Mouse (Mus musculus): ENCODE data around the gene Myo1f. TPM values are rescaled to one million over a fixed set of nuclear protein-coding genes. Genes with fewer than 3 reads are reported as not detected.

Gene Myo1f
- polyA plus RNA-seq, 1 experiment from 2014 or later: 3.7 TPM

GRCm38 (mm10) chr17:33637038-33637437 lies 81.5 kb downstream of the Myo1f start:
- Histone ChIP-seq H3K36me3 (peaks cover 62% of the 10 kb centered on the region), H3K9me3 (no peaks in the 10 kb centered on the region), H3K4me3 (no peak overlapping the region), H3K27ac (no peak overlapping the region), H3K27me3 (ENCODE audit: insufficient read depth, poor library complexity, severe bottlenecking) (no peaks in the 10 kb centered on the region), H3K4me1 (replicated peaks) (0 out of 2 replicates have a peak, but pooled peaks cover 2% of the 10 kb centered on the region)
- 88% methylated on average over 2 of the region's 2 CpGs for WGBS
- DNase-seq (ENCODE audit: low spot score): no peak

- peaks cover 64% of the 10 kb centered on the region for H3K36me3 ChIP-seq
- WGBS: 89% methylated on average over 4 of the region's 4 CpGs
Observed at GRCm38 (mm10) chr17:33637516-33638276, 82.2 kb downstream of the Myo1f start, which contains the start of gene Pram1. Gene Pram1 (plus strand): TSS chr17:33638056.

GRCm38 (mm10) chr17:33639743-33640142 lies 84.2 kb downstream of the Myo1f start:
- H3K9me3 ChIP-seq: no peaks in the 10 kb centered on the region
- no peaks in the 10 kb centered on the region for H3K27me3 ChIP-seq (ENCODE audit: insufficient read depth, poor library complexity, severe bottlenecking)
- peaks cover 73% of the 10 kb centered on the region for H3K36me3 ChIP-seq
- no peak overlapping the region for H3K4me3 ChIP-seq
- no peak for DNase-seq (ENCODE audit: low spot score)
- 72% methylated on average over 6 of the region's 6 CpGs for WGBS
- 0 out of 2 replicates have a peak, but pooled peaks cover 2% of the 10 kb centered on the region for H3K4me1 ChIP-seq (replicated peaks)
- no peak overlapping the region for H3K27ac ChIP-seq

More at GRCm38 (mm10) chr17:33637516-33638276, 82.2 kb downstream of the Myo1f start, which contains the start of gene Pram1:
- 0 out of 2 replicates have a peak, but pooled peaks cover 2% of the 10 kb centered on the region for H3K4me1 ChIP-seq (replicated peaks)
- H3K27ac ChIP-seq: no peak within 1 kb of the TSS
- H3K4me3 ChIP-seq: no peak within 1 kb of the TSS
- no peaks in the 10 kb centered on the region for H3K27me3 ChIP-seq (ENCODE audit: insufficient read depth, poor library complexity, severe bottlenecking)
- no peak for DNase-seq (ENCODE audit: low spot score)
- no peaks in the 10 kb centered on the region for H3K9me3 ChIP-seq

- Histone ChIP-seq H3K27ac (no peak overlapping the region), H3K9me3 (no peaks in the 10 kb centered on the region), H3K36me3 (peaks cover 93% of the 10 kb centered on the region), H3K4me1 (replicated peaks) (0 out of 2 replicates have a peak, but pooled peaks cover 2% of the 10 kb centered on the region), H3K27me3 (ENCODE audit: insufficient read depth, poor library complexity, severe bottlenecking) (no peaks in the 10 kb centered on the region), H3K4me3 (no peak overlapping the region)
- 96% methylated on average over 4 of the region's 4 CpGs for WGBS
- no peak for DNase-seq (ENCODE audit: low spot score)
Observed at GRCm38 (mm10) chr17:33644068-33644467, 88.6 kb downstream of the Myo1f start.

GRCm38 (mm10) chr17:33645073-33645472 lies 89.6 kb downstream of the Myo1f start:
- no peaks in the 10 kb centered on the region for H3K9me3 ChIP-seq
- H3K27ac ChIP-seq: no peak overlapping the region
- H3K4me1 ChIP-seq (replicated peaks): 0 out of 2 replicates have a peak, but pooled peaks cover 2% of the 10 kb centered on the region
- no peak for DNase-seq (ENCODE audit: low spot score)
- WGBS: 98% methylated on average over 8 of the region's 8 CpGs
- no peaks in the 10 kb centered on the region for H3K27me3 ChIP-seq (ENCODE audit: insufficient read depth, poor library complexity, severe bottlenecking)
- H3K36me3 ChIP-seq: peaks cover 99% of the 10 kb centered on the region
- H3K4me3 ChIP-seq: no peak overlapping the region

GRCm38 (mm10) chr17:33649781-33650475 lies 94.4 kb downstream of the Myo1f start:
- Histone ChIP-seq H3K36me3 (peaks cover 100% of the 10 kb centered on the region), H3K9me3 (no peaks in the 10 kb centered on the region), H3K4me3 (no peak overlapping the region), H3K4me1 (replicated peaks) (no peaks in the 10 kb centered on the region), H3K27me3 (ENCODE audit: insufficient read depth, poor library complexity, severe bottlenecking) (no peaks in the 10 kb centered on the region), H3K27ac (no peak overlapping the region)
- 99% methylated on average over 34 of the region's 34 CpGs for WGBS
- DNase-seq (ENCODE audit: low spot score): no peak

Other genes with a start within 250 kb of the Myo1f start
- 9.5 and 10.9 TPM in 2 replicates for gene Zfp81, start 196.8 kb upstream of the Myo1f start, polyA plus RNA-seq (2016; fragmentation: Nextera tagmentation; extraction: Ambion mirVana)
- gene Zfp101, start 161.1 kb upstream of the Myo1f start, polyA plus RNA-seq (2016; fragmentation: Nextera tagmentation; extraction: Ambion mirVana): 15.2 and 18.9 TPM in 2 replicates
- gene Actl9, start 122.8 kb upstream of the Myo1f start, polyA plus RNA-seq (2016; fragmentation: Nextera tagmentation; extraction: Ambion mirVana): not detected in 2 replicates
- gene Adamts10, start 31.5 kb upstream of the Myo1f start, polyA plus RNA-seq (2016; fragmentation: Nextera tagmentation; extraction: Ambion mirVana): 40.5 and 42.4 TPM in 2 replicates
- gene Zfp414, start 73.4 kb downstream of the Myo1f start, polyA plus RNA-seq (2016; fragmentation: Nextera tagmentation; extraction: Ambion mirVana): 55.3 and 64.5 TPM in 2 replicates
- 0.31 and 0.75 TPM in 2 replicates for gene Pram1, start 82.3 kb downstream of the Myo1f start, polyA plus RNA-seq (2016; fragmentation: Nextera tagmentation; extraction: Ambion mirVana)
- gene Hnrnpm, start 131.2 kb downstream of the Myo1f start, polyA plus RNA-seq (2016; fragmentation: Nextera tagmentation; extraction: Ambion mirVana): 317 and 482 TPM in 2 replicates
- 36.7 and 45.4 TPM in 2 replicates for gene March2, start 163.0 kb downstream of the Myo1f start, polyA plus RNA-seq (2016; fragmentation: Nextera tagmentation; extraction: Ambion mirVana)
- 367 and 495 TPM in 2 replicates for gene Rab11b, start 204.8 kb downstream of the Myo1f start, polyA plus RNA-seq (2016; fragmentation: Nextera tagmentation; extraction: Ambion mirVana)
- gene Angptl4, start 226.1 kb downstream of the Myo1f start, polyA plus RNA-seq (2016; fragmentation: Nextera tagmentation; extraction: Ambion mirVana): 23.4 and 25.9 TPM in 2 replicates

Data from hindbrain, embryonic 10.5 days (tissue).